Mouse (Mus musculus) myocyte (in vitro differentiated cells): ENCODE results near the gene Tmem200a. TPM values are rescaled to one million over a fixed set of nuclear protein-coding genes. Genes with fewer than 3 reads are reported as not detected.

Experiments used
- H3K27me3 ChIP-seq: one replicate; pipeline ENCODE4 v1.6.1; 2011; ENCODE audit not compliant: control insufficient read depth, insufficient read depth, insufficient read length
- H3K36me3 ChIP-seq: one replicate; pipeline ENCODE4 v1.6.1; 2011; ENCODE audit not compliant: control insufficient read depth, insufficient read depth
- H3K4me2 ChIP-seq: one replicate; pipeline ENCODE4 v1.6.1; 2011; ENCODE audit warnings: low read depth, control low read depth
- H3K4me3 ChIP-seq: one replicate; pipeline ENCODE4 v1.5.1; 2011; ENCODE audit warnings: mild to moderate bottlenecking, control low read depth, moderate library complexity
- H3K79me2 ChIP-seq: one replicate; pipeline ENCODE4 v1.6.1; 2011; ENCODE audit not compliant: control insufficient read depth, insufficient read depth
- H3ac ChIP-seq: one replicate; pipeline ENCODE4 v1.6.1; 2011; ENCODE audit not compliant: control insufficient read depth, insufficient read length
- CEBPB ChIP-seq: IDR thresholded peaks from 2 replicates; pipeline ENCODE4 v1.6.1; 2011; ENCODE audit warnings: mild to moderate bottlenecking, moderate library complexity; ENCODE audit not compliant: poor library complexity, insufficient read depth, severe bottlenecking
- E2F4 ChIP-seq: IDR thresholded peaks from one replicate; pipeline ENCODE4 v1.6.1; 2011; ENCODE audit warnings: mild to moderate bottlenecking, control low read depth, moderate library complexity; ENCODE audit not compliant: insufficient read depth
- MAX ChIP-seq: IDR thresholded peaks from one replicate; pipeline ENCODE4 v1.6.1; 2011; ENCODE audit warnings: low read depth, mild to moderate bottlenecking, control low read depth
- MYOD1 ChIP-seq, 3 experiments: IDR thresholded peaks; one replicate each; pipeline ENCODE4 v1.6.1; 2011; ENCODE audit warnings: control low read depth in 2 of 3, low read depth in 2 of 3, mild to moderate bottlenecking in 2 of 3, moderate library complexity in 1 of 3; ENCODE audit not compliant: insufficient read length in 2 of 3, control insufficient read depth in 1 of 3
- MYOG ChIP-seq, 3 experiments: IDR thresholded peaks; one replicate each; pipeline ENCODE4 v1.6.1; 2011; ENCODE audit warnings: control low read depth in 2 of 3, low read depth in 2 of 3, mild to moderate bottlenecking in 2 of 3; ENCODE audit not compliant: insufficient read length in 2 of 3, control insufficient read depth in 1 of 3, insufficient read depth in 1 of 3
- POLR2A ChIP-seq: IDR thresholded peaks from one replicate; pipeline ENCODE4 v1.6.1; 2011; ENCODE audit warnings: low read depth, mild to moderate bottlenecking, control low read depth, moderate library complexity; ENCODE audit not compliant: insufficient read length
- POLR2AphosphoS2 ChIP-seq: IDR thresholded peaks from one replicate; pipeline ENCODE4 v1.6.1; 2011; ENCODE audit warnings: low read depth, control low read depth; ENCODE audit not compliant: insufficient read length
- REST ChIP-seq: IDR thresholded peaks from one replicate; pipeline ENCODE4 v1.6.1; 2011; ENCODE audit warnings: mild to moderate bottlenecking, control low read depth, moderate library complexity; ENCODE audit not compliant: insufficient read depth, insufficient read length
- SRF ChIP-seq: IDR thresholded peaks from one replicate; pipeline ENCODE4 v1.6.1; 2011; ENCODE audit warnings: low read depth; ENCODE audit not compliant: control insufficient read depth, insufficient read length
- TCF12 ChIP-seq: IDR thresholded peaks from one replicate; pipeline ENCODE4 v1.6.1; 2011; ENCODE audit warnings: mild to moderate bottlenecking, control low read depth; ENCODE audit not compliant: poor library complexity, insufficient read depth, severe bottlenecking
- polyA plus RNA-seq: library from polyadenylated mRNA; unstranded; fragments of >200 nt; fragmentation: generic; extraction: Trizol; gene quantifications from one replicate; pipeline ENCODE4 v1.2.1, GENCODE M21; 2012; ENCODE audit warnings: missing spikeins

The Tmem200a gene
- polyA plus RNA-seq, 1 experiment, result 1.4 TPM

GRCm38 (mm10) chr10:25876809-25877208, 202.0 kb downstream of the Tmem200a start:
- Histone ChIP-seq H3K4me2 (no peak overlapping the region), H3K79me2 (no peaks in the 10 kb centered on the region), H3K4me3 (no peak overlapping the region), H3ac (no peak overlapping the region), H3K27me3 (no peaks in the 10 kb centered on the region), H3K36me3 (no peaks in the 10 kb centered on the region)
- no peak for TF ChIP-seq SRF
- no peak for TF ChIP-seq MYOD1 (IDR thresholded peaks at IDR 0.05; ENCODE audit: control insufficient read depth in 1 of 3, insufficient read length in 2 of 3, low read depth in 2 of 3)
- no peak for TF ChIP-seq TCF12
- TF ChIP-seq REST, result no peak
- no peak for TF ChIP-seq E2F4
- no peak for TF ChIP-seq MAX
- no peak for TF ChIP-seq CEBPB
- peak in 1 of 3 experiments; percentile 3 for TF ChIP-seq MYOG (IDR thresholded peaks at IDR 0.05; ENCODE audit: control insufficient read depth in 1 of 3, insufficient read depth in 1 of 3, insufficient read length in 2 of 3, low read depth in 2 of 3)

GRCm38 (mm10) chr10:25868739-25869138, 210.1 kb downstream of the Tmem200a start:
- H3ac ChIP-seq, result no peak overlapping the region
- no peaks in the 10 kb centered on the region for H3K79me2 ChIP-seq
- H3K36me3 ChIP-seq, result no peaks in the 10 kb centered on the region
- no peaks in the 10 kb centered on the region for H3K27me3 ChIP-seq
- no peak overlapping the region for H3K4me3 ChIP-seq
- no peak overlapping the region for H3K4me2 ChIP-seq
- TF ChIP-seq MAX (no peak), POLR2A (no peak), REST (no peak), SRF (no peak), POLR2AphosphoS2 (no peak)

Other genes with a start within 250 kb of the Tmem200a start
- gene Gm9767, start 797 bp downstream of the Tmem200a start, polyA plus RNA-seq, result 0.10 TPM
- 0.06 TPM for gene Samd3, start 150.7 kb upstream of the Tmem200a start, polyA plus RNA-seq